Mouse (Mus musculus): Measurements from ENCODE around the gene Igdcc3.

DNA sequence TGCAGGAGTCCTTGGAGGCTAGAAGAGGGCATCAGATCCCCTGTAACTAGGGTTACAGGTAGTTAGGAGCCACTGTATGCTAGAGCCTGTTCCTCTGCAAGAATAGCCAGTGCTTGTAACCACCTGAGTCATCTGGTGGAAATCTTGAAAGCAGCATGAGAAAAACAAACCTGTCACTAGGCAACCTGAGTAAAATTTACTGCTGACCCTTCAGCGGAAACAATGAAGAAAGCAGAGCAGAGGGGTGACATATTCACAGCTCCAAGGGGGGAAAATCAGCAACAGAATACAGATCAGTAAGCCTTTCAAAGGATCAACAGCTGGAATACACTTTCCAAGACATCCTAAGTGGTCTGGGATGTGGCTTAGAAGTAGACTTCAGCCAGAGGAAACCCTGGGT is 70.6 kb downstream of the Igdcc3 start:
- TF ChIP-seq CTCF (IDR thresholded peaks at IDR 0.05; ENCODE audit: extremely low read depth, insufficient read length, insufficient replicate concordance, low read depth, low read length) (no peak), POLR2A (IDR thresholded peaks at IDR 0.05; ENCODE audit: low read depth, low read length) (no peak)
